Mouse (Mus musculus) liver, embryonic 14.5 days (tissue): Measurements from ENCODE around the gene Gm36028.

Experiments
- CTCF ChIP-seq: IDR thresholded peaks from 2 replicates; pipeline ENCODE4 v1.5.1; 2016; ENCODE audit warnings: antibody characterized with exemption, low read depth, control low read depth
- EP300 ChIP-seq: IDR thresholded peaks from 2 replicates; pipeline ENCODE4 v1.6.1; 2016; ENCODE audit warnings: antibody characterized with exemption, low read depth

DNA sequence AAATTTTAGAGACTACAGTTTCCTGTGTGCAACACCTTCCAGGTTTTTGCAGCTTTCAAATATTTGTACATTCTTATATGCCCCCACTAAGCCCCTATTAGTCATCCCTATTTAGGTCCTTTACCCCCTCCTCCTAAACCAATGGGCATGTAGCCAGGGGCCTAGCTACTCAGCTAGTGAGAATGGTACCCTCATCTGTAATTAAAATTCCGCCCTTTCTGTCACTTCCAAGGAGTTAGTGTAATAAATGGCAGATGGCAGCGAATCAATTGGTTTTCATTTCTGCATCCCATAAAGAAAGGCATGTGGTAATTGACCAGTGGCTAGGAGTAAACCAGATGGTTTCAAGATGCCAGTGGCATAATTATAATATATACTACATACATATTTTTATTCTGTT is 31.7 kb upstream of the Gm36028 start:
- TF ChIP-seq CTCF (no peak), EP300 (no peak)
